Mouse (Mus musculus): ENCODE results near the gene Rab12.

GRCm38 (mm10) chr17:66532285-66532684, 12.8 kb upstream of the Rab12 start:
- TF ChIP-seq CTCF (IDR thresholded peaks at IDR 0.05; ENCODE audit: low read depth), result no peak
- no peak for TF ChIP-seq EP300 (IDR thresholded peaks at IDR 0.05; ENCODE audit: low read depth)

All from heart, postnatal 0 days (tissue).